Mouse (Mus musculus) limb, embryonic 14.5 days (tissue): ENCODE measurements around the gene Fanci. TPM values are rescaled to one million over a fixed set of nuclear protein-coding genes. Genes with fewer than 3 reads are reported as not detected.

ENCODE experiments used
- ATAC-seq: fragments of 200-750 bp; cut with Nextera tagmentation; 2 replicates; pipeline ENCODE4 v1.8.0; 2017; ENCODE audit warnings: low read depth, moderate number of reproducible peaks, moderate TSS enrichment; ENCODE audit not compliant: low FRiP score
- DNase-seq: peaks from one replicate; pipeline ENCODE4 v3.0.0-alpha.2; 2015; ENCODE audit warnings: low spot score
- H3K27ac ChIP-seq: fragments of 300-500 bp; sonication (generic); replicated peaks from 2 replicates; pipeline ENCODE4 v1.5.1; 2014; ENCODE audit warnings: low read depth, mild to moderate bottlenecking, low read length, moderate library complexity, mixed read lengths
- H3K27me3 ChIP-seq: fragments of 300-500 bp; sonication (generic); 2 replicates; pipeline ENCODE4 v1.6.1; 2014; ENCODE audit warnings: low read length, mixed read lengths; ENCODE audit not compliant: control insufficient read depth, insufficient read depth
- H3K36me3 ChIP-seq: fragments of 300-500 bp; sonication (generic); 2 replicates; pipeline ENCODE4 v1.6.1; 2014; ENCODE audit warnings: mild to moderate bottlenecking, low read length, moderate library complexity, mixed read lengths; ENCODE audit not compliant: control insufficient read depth, insufficient read depth
- H3K4me1 ChIP-seq: fragments of 300-500 bp; sonication (generic); 2 replicates; pipeline ENCODE4 v1.6.1; 2014; ENCODE audit warnings: antibody characterized with exemption, low read length, mixed read lengths; ENCODE audit not compliant: control insufficient read depth, insufficient read depth
- H3K4me2 ChIP-seq: fragments of 300-500 bp; sonication (generic); replicated peaks from 2 replicates; pipeline ENCODE4 v1.6.1; 2014; ENCODE audit warnings: low read depth, mild to moderate bottlenecking, low read length, moderate library complexity; ENCODE audit not compliant: severe bottlenecking
- H3K4me3 ChIP-seq: fragments of 300-500 bp; sonication (generic); replicated peaks from 2 replicates; pipeline ENCODE4 v1.5.1; 2014; ENCODE audit warnings: low read length
- H3K9ac ChIP-seq: fragments of 300-500 bp; sonication (generic); 2 replicates; pipeline ENCODE4 v1.6.1; 2014; ENCODE audit warnings: mild to moderate bottlenecking, low read depth, low read length, moderate library complexity; ENCODE audit not compliant: severe bottlenecking
- H3K9me3 ChIP-seq: fragments of 300-500 bp; sonication (generic); 2 replicates; pipeline ENCODE4 v1.6.1; 2016; ENCODE audit warnings: low read length; ENCODE audit not compliant: control insufficient read depth
- POLR2A ChIP-seq: fragments of 200-500 bp; IDR thresholded peaks from 2 replicates; pipeline ENCODE4 v1.8.0; 2012; ENCODE audit warnings: inconsistent platforms, mild to moderate bottlenecking, moderate library complexity, borderline replicate concordance; ENCODE audit not compliant: insufficient read depth, insufficient read length; ENCODE audit errors: extremely low read depth
- WGBS: fragments of 180-500 bp; shearing (Covaris S2); extraction: QIAGEN DNeasy Blood & Tissue Kit; methylation state at CpG from one replicate; pipeline ENCODE4 v1.1.7; 2014; 5-methylcytosine and 5-hydroxymethylcytosine counted together
- polyA plus RNA-seq, 2 experiments: library from polyadenylated mRNA; depleted of rRNA in 1 of 2; stranded (reverse) in 1 of 2; unstranded in 1 of 2; fragments of >200 nt; fragmentation: Nextera tagmentation in 1 of 2; extraction: Ambion mirVana in 1 of 2; gene quantifications; 2 replicates each; pipeline versions ENCODE4 v1.2.1 to v1.2.3; 2012 to 2014

Fanci gene
- polyA plus RNA-seq, 2 experiments, result 6.8 TPM

DNA sequence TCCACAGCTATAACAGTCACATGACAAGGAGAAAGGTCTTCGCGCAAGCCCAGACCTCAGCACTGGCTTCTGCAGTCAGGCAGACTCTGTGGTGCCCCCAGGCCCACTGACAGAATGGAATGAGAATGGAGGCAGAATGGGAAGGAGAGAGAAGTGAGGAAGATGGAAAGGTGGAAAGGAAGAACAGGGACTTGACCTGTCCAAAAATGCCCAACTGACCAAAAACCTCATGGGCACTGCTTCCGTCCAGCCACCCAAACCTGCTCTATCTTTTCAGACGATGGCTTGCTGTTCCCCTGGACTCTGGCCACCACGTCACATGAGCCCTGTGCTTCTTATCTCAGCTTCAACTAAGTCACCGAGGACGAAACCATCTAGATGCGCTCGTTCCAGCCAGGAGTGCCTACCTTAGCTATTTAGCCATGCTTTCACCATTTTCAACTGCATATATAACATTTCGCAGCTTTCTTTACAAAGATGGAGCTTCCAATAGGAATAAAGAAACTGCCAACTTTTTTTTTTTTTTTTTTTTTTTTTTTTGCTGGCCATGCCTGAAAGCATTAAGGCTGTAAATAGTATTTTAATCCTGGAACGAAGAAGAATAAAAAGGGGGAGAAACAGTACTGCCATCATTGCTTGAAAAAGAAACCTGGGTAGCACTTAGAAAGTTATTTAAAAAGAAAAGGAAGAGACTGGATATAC lies 71.8 kb downstream of the Fanci start:
- ATAC-seq (no peak), DNase-seq (no peak)
- no peak overlapping the region for H3K4me3 ChIP-seq

DNA sequence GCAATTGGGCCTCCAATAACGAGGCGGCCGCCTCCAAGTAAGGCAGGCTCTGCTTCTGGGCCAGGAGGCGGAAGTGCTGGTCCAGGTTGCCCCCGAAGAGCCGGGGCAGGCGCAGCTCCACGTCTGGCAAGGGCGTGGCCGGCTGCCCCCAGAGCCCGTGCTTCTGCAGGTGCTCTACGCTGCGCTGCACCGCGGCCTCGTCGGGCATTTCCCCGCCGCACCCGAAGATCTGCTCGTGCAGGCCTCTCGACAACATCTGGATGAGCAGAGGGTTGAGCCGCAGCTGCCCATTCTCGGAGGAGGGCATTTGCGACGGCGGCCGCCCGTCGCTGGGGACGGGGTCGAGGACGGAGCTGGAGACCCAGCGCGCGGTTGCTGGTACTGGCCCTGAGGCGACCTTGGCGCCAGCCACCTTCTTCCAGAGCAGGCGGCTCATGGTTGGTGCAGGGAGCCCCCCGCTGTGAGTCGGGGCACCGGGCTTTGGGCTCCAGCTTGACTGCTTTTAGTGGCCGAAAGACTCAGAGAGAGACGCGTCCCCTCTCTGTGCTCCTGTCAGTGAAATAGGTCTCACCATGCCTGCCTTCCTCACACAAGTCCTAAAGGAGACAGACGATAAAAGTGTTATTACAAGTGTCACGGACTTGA lies 73.2 kb downstream of the Fanci start:
- Histone ChIP-seq H3K9ac (peak overlapping the region; percentile 86), H3K4me1 (peaks cover 11% of the 10 kb centered on the region), H3K4me3 (peak overlapping the region; percentile 78), H3K4me2 (peak overlapping the region; percentile 93), H3K27ac (0 out of 2 replicates have a peak overlapping the region, but pooled peaks have one; percentile 79), H3K36me3 (peaks cover 36% of the 10 kb centered on the region), H3K27me3 (no peaks in the 10 kb centered on the region), H3K9me3 (no peaks in the 10 kb centered on the region)
- WGBS, result 7% methylated on average over 36 of the region's 47 CpGs
- no peak for TF ChIP-seq POLR2A
- ATAC-seq (no peak), DNase-seq (no peak)

More for the DNA sequence above, 71.8 kb downstream of the Fanci start:
- H3K36me3 ChIP-seq, result peaks cover 49% of the 10 kb centered on the region
- 0 out of 2 replicates have a peak overlapping the region, but pooled peaks have one; percentile 7 for H3K9ac ChIP-seq
- 85% methylated on average over 11 of the region's 11 CpGs for WGBS
- H3K9me3 ChIP-seq, result no peaks in the 10 kb centered on the region
- peaks cover 11% of the 10 kb centered on the region for H3K4me1 ChIP-seq
- H3K27me3 ChIP-seq, result no peaks in the 10 kb centered on the region
- no peak overlapping the region for H3K27ac ChIP-seq
- H3K4me2 ChIP-seq, result 0 out of 2 replicates have a peak overlapping the region, but pooled peaks have one; percentile 93
- no peak for TF ChIP-seq POLR2A

DNA sequence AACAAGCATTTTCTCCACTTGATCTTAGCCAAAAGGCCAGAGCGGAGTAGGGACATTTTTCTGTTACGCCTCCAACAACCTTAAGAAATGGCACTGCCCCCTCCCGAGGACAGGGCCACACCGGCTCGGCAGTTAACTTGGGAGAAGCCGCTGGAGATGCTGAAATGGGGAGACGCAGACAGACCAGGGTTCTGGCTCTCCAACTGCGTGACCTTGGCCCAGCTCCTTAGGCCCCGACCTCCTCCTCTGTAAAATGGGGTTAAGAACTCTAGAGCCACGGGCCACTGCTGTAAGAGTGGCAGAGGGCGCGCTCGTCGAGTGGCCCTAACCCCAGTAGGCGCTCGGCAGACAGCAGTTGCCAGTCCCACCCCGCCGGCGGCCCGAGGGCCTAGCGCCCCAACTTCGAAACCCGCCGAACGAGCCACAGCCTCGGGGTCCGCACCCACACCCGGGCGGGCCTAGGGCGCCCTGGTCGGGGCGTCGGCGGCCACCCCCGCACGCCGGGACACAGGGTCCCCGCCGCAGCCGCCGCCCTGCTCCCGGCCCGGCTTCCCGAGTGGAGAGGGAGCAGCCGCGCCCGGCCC lies 73.8 kb downstream of the Fanci start:
- ATAC-seq (no peak), DNase-seq (peak; percentile 12)
- WGBS, result under 1% methylated on average over 27 of the region's 47 CpGs
- TF ChIP-seq POLR2A, result no peak
- Histone ChIP-seq H3K4me3 (peak overlapping the region; percentile 78), H3K36me3 (peaks cover 29% of the 10 kb centered on the region), H3K4me1 (peaks cover 11% of the 10 kb centered on the region), H3K9ac (peak overlapping the region; percentile 86), H3K27ac (peak overlapping the region; percentile 79), H3K4me2 (peak overlapping the region; percentile 93), H3K9me3 (no peaks in the 10 kb centered on the region), H3K27me3 (no peaks in the 10 kb centered on the region)

DNA sequence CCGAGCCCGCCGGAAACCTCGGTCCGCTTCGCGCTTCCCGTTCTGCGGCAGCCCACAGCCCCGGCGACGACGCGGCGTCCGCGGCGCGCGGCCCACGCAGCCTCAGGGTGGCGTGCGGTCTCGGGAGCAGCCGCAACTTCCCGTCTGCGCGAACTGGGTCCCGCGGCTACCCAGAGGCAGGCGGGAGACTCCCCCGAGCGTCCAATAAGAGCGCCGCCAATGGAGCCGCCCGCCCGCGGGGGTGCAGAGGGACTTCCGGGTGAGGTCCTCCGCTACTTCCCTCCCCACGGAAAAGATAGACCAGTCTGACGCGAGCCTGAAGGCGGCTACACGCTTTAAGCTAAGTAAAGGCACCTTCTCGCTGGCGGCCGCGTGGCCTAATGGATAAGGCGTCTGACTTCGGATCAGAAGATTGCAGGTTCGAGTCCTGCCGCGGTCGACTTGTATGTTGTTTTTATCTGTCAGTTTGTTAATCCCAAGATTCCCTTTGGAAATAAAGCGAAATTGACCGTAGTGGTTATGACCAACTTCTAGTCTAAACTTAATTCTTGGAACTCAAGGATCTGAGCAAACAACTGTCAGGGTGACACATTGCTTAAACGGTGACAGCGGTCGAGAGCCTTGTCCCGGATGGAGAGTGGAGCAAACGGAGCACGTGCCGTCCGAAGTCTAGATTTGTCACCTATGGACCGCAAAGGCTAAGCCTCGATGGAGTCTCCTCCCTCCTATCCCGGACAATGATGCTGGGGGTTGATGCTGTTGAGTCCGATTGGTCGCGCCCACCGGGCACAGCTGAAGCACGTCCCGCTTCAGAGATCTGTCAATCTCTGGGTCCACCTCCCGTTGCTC lies 74.5 kb downstream of the Fanci start, which contains the start of gene Polg:
Gene Polg (minus strand): TSS at position 310 of the 849 bp plus-strand sequence.
- Histone ChIP-seq H3K36me3 (peaks cover 23% of the 10 kb centered on the region), H3K9me3 (no peaks in the 10 kb centered on the region), H3K4me2 (peak within 1 kb of the TSS; percentile 93), H3K27ac (peak within 1 kb of the TSS; percentile 79), H3K9ac (peak within 1 kb of the TSS; percentile 86), H3K4me1 (peaks cover 11% of the 10 kb centered on the region), H3K27me3 (no peaks in the 10 kb centered on the region), H3K4me3 (peak within 1 kb of the TSS; percentile 78)
- peak; percentile 95 for ATAC-seq
- under 1% methylated on average over 54 of the region's 76 CpGs for WGBS
- peak; percentile 50; the same call in 1 of the 2 replicates for TF ChIP-seq POLR2A
- peak; percentile 97 for DNase-seq
